Mouse (Mus musculus) midbrain, embryonic 12.5 days (tissue): ENCODE measurements at regions not wholly inside any gene's neighbourhood (a gene's known extent, or its start where the extent isn't known, plus 50 kb on each side); places are given as distances from the start of the nearest gene placed in this dataset.

Experiments used
- ATAC-seq: fragments of 200-750 bp; cut with Nextera tagmentation; 2 replicates; pipeline ENCODE4 v1.8.0; 2017; ENCODE audit warnings: low read depth, moderate TSS enrichment, moderate library complexity; ENCODE audit not compliant: low FRiP score
- H3K27ac ChIP-seq: fragments of 300-500 bp; sonication (generic); replicated peaks from 2 replicates; pipeline ENCODE4 v1.5.1; 2016; ENCODE audit warnings: mild to moderate bottlenecking
- H3K27me3 ChIP-seq: fragments of 300-500 bp; sonication (generic); 2 replicates; pipeline ENCODE4 v1.6.1; 2016; ENCODE audit warnings: mild to moderate bottlenecking
- H3K36me3 ChIP-seq: fragments of 300-500 bp; sonication (generic); 2 replicates; pipeline ENCODE4 v1.6.1; 2016
- H3K4me1 ChIP-seq: fragments of 300-500 bp; sonication (generic); 2 replicates; pipeline ENCODE4 v1.6.1; 2016
- H3K4me2 ChIP-seq: fragments of 300-500 bp; sonication (generic); replicated peaks from 2 replicates; pipeline ENCODE4 v1.6.1; 2016; ENCODE audit warnings: mild to moderate bottlenecking, moderate library complexity
- H3K4me3 ChIP-seq: fragments of 300-500 bp; sonication (generic); 2 replicates; pipeline ENCODE4 v1.5.1; 2016; ENCODE audit warnings: mild to moderate bottlenecking
- H3K9ac ChIP-seq: fragments of 300-500 bp; sonication (generic); replicated peaks from 2 replicates; pipeline ENCODE4 v1.6.1; 2016; ENCODE audit warnings: mild to moderate bottlenecking, moderate library complexity
- H3K9me3 ChIP-seq: fragments of 300-500 bp; sonication (generic); 2 replicates; pipeline ENCODE4 v1.6.1; 2016; ENCODE audit warnings: mild to moderate bottlenecking
- WGBS: fragments of 180-500 bp; shearing (Covaris S2); methylation state at CpG from one replicate; pipeline ENCODE4 v1.1.7; 2016; 5-methylcytosine and 5-hydroxymethylcytosine counted together

DNA sequence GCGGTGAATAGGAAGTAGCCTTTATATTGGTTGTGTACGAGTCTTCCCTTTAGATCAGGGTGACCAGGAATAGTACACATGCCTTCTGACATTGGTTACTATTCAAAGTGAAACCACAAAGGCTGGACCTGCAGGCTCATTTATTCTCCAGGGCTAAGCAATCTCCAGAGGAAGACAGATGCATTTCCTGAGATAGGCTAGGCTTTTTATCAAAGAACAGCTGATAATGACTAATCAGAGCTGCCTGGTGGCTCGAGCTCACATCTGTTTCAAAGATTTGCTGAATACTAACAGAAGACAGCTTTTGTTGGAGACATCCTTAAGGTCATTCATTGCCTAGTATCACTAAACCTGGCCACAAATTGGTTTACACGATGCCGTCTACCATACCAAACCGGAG, 838.1 kb downstream of the Epha4 start:
- Histone ChIP-seq H3K9me3 (no peaks in the 10 kb centered on the region; the same call in 1 of the 2 replicates), H3K4me2 (no peak overlapping the region), H3K9ac (no peak overlapping the region), H3K36me3 (no peaks in the 10 kb centered on the region), H3K4me1 (no peaks in the 10 kb centered on the region), H3K27me3 (no peaks in the 10 kb centered on the region), H3K4me3 (no peak overlapping the region), H3K27ac (no peak overlapping the region)
- ATAC-seq = no peak
- 68% methylated on average over 6 of the region's 6 CpGs for WGBS

DNA sequence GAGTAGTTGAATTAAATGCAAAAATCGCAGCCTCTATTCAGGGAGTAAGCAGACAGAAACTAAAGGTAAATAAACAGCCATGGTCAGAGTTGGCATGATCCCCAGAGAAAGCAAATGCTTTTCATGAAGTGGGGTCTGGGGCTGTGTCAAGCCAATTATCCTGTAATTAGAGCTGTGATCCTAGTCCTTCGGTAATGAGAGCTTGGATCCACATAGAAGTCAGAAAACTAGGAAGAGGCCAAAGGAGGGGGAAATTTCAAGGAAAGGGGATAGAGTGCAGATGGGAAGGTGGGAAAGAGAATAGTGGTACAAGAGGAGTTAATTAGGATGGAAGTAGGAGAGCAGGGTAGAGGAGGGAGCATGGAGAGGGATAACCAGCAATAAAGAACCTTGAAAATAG, 809.3 kb downstream of the Epha4 start:
- Histone ChIP-seq H3K4me1 (no peaks in the 10 kb centered on the region), H3K27me3 (no peaks in the 10 kb centered on the region), H3K9ac (no peak overlapping the region), H3K4me3 (no peak overlapping the region), H3K27ac (no peak overlapping the region), H3K4me2 (no peak overlapping the region), H3K36me3 (no peaks in the 10 kb centered on the region), H3K9me3 (no peaks in the 10 kb centered on the region)
- 58% methylated on average over 2 of the region's 2 CpGs for WGBS
- ATAC-seq = no peak

DNA sequence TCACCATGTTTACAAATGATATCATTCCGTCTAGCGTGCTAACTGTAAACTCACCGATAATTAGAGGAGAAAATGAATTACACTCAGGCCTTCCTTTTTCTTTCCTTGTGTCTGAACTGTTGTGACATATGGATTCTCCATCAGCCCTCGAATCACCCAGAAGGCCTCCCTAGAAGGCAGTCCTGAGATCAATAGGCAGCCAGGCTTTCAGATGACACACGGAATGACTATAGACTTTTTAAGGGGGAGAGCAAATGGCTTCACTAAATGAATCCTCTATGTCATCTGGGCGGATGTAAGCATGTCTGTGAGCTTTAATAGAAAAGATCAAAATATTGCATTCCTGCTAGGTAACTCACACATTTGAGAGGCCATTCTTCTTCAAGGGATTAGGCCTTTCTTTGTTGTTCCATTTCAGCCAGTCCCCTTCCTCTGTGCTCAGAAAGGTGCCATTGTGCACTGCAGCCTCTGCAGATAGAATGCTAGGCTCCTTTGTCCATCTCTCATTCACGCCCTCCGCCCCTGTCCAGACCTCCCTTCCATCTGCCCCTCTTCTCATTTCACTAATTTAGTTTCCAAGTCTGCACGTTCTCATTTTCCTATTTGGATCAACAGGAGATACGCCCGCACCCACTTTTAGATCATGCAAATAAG, 797.1 kb downstream of the Epha4 start:
- H3K9ac ChIP-seq = no peak overlapping the region
- no peaks in the 10 kb centered on the region for H3K36me3 ChIP-seq
- H3K27me3 ChIP-seq = no peaks in the 10 kb centered on the region
- H3K4me2 ChIP-seq = no peak overlapping the region
- no peak overlapping the region for H3K27ac ChIP-seq
- WGBS = 37% methylated on average over 11 of the region's 11 CpGs
- ATAC-seq = no peak; the same call in 1 of the 2 replicates
- H3K4me3 ChIP-seq = no peak overlapping the region
- no peaks in the 10 kb centered on the region for H3K9me3 ChIP-seq
- peaks cover 7% of the 10 kb centered on the region for H3K4me1 ChIP-seq

DNA sequence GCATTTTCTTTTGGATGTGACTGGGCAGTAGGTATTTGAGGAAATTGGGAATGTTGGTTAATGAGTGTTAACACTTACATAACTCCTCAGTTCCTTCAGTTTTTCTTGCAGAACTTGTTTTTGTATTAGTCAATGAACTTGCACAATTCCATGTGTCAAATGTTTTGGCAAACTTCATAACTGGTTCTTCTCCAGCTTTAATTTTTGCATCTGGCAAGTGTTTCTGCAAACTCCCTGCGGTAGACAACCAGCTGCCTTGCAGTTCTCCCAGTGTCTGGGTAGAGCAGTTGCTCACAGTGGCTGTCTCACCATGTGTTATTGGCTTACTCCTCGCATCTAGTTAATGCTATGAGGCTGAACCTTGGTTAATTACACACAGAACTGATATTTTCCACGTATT, 790.4 kb downstream of the Epha4 start:
- ATAC-seq = no peak

DNA sequence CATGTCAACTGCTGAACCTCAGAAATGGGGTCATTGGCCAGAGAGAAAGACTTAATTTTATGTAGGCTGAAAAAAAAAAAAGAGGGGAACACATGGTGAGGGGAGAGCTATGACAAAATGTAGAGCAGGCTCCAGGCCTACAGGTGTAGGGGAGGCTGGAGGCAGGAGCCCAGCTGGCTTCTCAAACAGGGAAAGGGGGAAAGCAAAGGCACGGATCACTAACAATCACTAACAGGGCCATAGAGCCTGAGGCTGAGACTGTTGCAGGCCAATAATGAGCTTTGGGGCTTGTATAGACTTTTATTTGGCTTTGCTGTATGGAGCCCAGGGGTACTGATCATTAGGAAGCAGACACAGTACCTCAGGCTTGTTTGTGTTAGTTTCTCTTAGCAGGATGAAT, 777.9 kb downstream of the Epha4 start:
- H3K9me3 ChIP-seq = no peaks in the 10 kb centered on the region
- H3K9ac ChIP-seq = no peak overlapping the region
- H3K4me2 ChIP-seq = no peak overlapping the region
- no peak overlapping the region for H3K27ac ChIP-seq
- no peak overlapping the region for H3K4me3 ChIP-seq
- WGBS = 61% methylated on average over 1 of the region's 1 CpGs
- H3K36me3 ChIP-seq = no peaks in the 10 kb centered on the region
- no peak for ATAC-seq
- H3K4me1 ChIP-seq = no peaks in the 10 kb centered on the region
- H3K27me3 ChIP-seq = no peaks in the 10 kb centered on the region

More for the DNA sequence above, 790.4 kb downstream of the Epha4 start:
- no peaks in the 10 kb centered on the region for H3K36me3 ChIP-seq
- no peaks in the 10 kb centered on the region for H3K4me1 ChIP-seq
- H3K9ac ChIP-seq = no peak overlapping the region
- H3K4me3 ChIP-seq = no peak overlapping the region
- no peaks in the 10 kb centered on the region for H3K27me3 ChIP-seq
- no peaks in the 10 kb centered on the region for H3K9me3 ChIP-seq
- no peak overlapping the region for H3K4me2 ChIP-seq
- 73% methylated on average over 3 of the region's 3 CpGs for WGBS
- H3K27ac ChIP-seq = no peak overlapping the region

DNA sequence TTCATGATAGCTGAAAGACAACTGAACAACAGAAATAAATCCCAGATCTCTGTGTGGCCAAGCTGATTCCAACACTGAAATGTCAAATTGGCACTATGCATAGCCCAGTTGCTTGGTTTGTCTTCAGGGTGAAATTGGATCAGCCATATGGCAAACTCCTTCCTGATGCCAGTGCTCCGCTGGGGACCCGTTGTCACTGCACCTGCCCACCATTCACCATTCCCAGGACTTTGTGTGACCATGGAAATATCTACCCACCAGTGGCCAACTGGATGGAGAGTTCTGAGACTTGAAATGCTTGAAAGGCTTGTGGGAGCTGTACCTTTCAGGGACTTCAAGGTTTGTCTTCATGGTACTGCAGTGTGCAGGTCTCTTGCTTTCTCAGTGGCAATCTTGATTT, 777.2 kb downstream of the Epha4 start:
- Histone ChIP-seq H3K36me3 (no peaks in the 10 kb centered on the region), H3K4me3 (no peak overlapping the region), H3K27me3 (no peaks in the 10 kb centered on the region), H3K27ac (no peak overlapping the region), H3K4me2 (no peak overlapping the region), H3K4me1 (no peaks in the 10 kb centered on the region), H3K9me3 (no peaks in the 10 kb centered on the region), H3K9ac (no peak overlapping the region)
- no peak for ATAC-seq
- 86% methylated on average over 2 of the region's 2 CpGs for WGBS

DNA sequence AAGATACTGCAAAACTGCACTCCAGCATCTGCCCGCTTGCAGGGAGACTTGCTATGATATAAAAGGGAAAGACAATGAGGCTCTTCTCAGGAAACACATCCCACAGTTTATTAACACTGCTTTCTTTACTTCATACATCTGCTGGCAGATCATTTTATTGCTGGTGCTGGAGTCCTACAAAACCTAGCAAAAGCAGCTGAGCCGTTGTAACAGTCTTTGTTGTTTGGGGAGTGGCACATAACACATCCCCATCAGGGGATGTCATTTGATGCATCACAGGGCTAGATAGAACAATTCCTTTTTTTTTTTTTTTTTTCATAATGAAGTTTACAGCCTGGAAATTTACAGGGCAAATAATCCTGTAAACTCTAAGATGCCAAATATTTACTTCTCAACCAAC, 742.2 kb downstream of the Epha4 start:
- Histone ChIP-seq H3K27ac (no peak overlapping the region), H3K36me3 (no peaks in the 10 kb centered on the region), H3K27me3 (no peaks in the 10 kb centered on the region), H3K4me3 (no peak overlapping the region), H3K9me3 (no peaks in the 10 kb centered on the region), H3K9ac (no peak overlapping the region), H3K4me1 (no peaks in the 10 kb centered on the region), H3K4me2 (no peak overlapping the region)
- WGBS = 91% methylated on average over 2 of the region's 2 CpGs
- ATAC-seq = no peak

DNA sequence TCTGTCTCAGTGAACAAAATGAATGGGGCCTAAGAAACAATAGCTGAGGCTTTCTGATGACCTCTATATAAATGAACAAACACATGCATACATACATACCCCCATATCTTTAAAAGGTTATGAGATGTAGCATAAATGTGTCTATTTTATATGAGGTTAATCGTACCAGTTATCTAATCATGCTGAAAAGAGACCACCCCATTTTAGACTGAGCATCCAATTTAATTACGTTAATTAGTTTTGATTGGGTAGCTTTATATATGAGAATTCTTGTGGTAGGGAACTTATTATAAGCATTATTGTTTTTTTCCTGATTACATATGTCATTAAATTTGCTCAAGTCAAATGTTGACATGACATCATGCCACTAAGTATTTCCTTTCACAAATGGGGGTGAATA, 728.0 kb downstream of the Epha4 start:
- Histone ChIP-seq H3K27me3 (no peaks in the 10 kb centered on the region), H3K4me2 (no peak overlapping the region), H3K4me1 (no peaks in the 10 kb centered on the region), H3K9ac (no peak overlapping the region), H3K27ac (no peak overlapping the region), H3K9me3 (no peaks in the 10 kb centered on the region), H3K36me3 (no peaks in the 10 kb centered on the region), H3K4me3 (no peak overlapping the region)
- 93% methylated on average over 2 of the region's 2 CpGs for WGBS
- ATAC-seq = no peak

DNA sequence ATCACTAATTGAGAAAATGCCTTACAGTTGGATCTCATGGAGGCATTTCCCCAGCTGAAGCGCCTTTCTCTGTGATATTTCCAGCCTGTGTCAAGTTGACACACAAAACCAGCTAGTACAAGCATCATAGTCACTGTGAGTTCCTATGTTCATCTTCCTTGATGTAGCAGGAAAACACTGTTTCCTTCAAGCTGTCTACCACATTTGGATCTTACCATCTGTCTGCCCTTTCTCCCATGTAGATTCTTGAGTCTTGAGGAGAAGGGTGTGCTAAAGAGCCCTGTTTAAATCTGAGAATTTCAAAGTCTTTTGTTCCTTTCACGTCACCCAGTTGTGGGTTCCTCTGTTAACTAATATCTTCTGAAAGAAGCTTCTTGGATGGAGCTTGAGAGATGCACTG, 721.5 kb downstream of the Epha4 start:
- WGBS = 86% methylated on average over 2 of the region's 2 CpGs
- no peak overlapping the region for H3K4me3 ChIP-seq
- no peak overlapping the region for H3K9ac ChIP-seq
- ATAC-seq = no peak
- no peaks in the 10 kb centered on the region for H3K36me3 ChIP-seq
- no peaks in the 10 kb centered on the region for H3K27me3 ChIP-seq
- no peaks in the 10 kb centered on the region for H3K4me1 ChIP-seq
- H3K4me2 ChIP-seq = no peak overlapping the region
- H3K9me3 ChIP-seq = no peaks in the 10 kb centered on the region
- H3K27ac ChIP-seq = no peak overlapping the region

DNA sequence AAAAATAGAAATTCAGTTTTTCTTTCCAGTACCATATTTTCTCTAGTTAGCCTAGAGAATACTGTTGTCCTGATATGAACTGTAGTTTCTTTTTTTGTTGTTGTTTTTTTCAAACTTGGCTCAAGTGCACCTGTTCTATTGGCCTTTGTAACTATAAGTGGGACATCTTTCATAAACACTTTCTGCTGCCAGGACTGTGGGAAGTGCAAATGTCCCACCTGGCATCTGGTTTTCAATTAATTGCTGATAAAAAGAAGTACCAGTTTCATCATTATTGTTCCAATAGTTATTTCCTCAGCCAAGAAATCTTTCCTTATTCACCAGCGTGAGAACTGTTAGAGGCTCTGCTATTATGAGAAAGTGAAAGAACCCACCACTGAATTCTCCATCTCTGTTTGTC, 695.0 kb downstream of the Epha4 start:
- Histone ChIP-seq H3K27ac (no peak overlapping the region), H3K4me2 (no peak overlapping the region), H3K9ac (no peak overlapping the region), H3K27me3 (no peaks in the 10 kb centered on the region), H3K4me3 (no peak overlapping the region), H3K36me3 (no peaks in the 10 kb centered on the region), H3K4me1 (0 out of 2 replicates have a peak, but pooled peaks cover 2% of the 10 kb centered on the region), H3K9me3 (no peaks in the 10 kb centered on the region)
- WGBS = 70% methylated on average over 1 of the region's 1 CpGs
- no peak for ATAC-seq

DNA sequence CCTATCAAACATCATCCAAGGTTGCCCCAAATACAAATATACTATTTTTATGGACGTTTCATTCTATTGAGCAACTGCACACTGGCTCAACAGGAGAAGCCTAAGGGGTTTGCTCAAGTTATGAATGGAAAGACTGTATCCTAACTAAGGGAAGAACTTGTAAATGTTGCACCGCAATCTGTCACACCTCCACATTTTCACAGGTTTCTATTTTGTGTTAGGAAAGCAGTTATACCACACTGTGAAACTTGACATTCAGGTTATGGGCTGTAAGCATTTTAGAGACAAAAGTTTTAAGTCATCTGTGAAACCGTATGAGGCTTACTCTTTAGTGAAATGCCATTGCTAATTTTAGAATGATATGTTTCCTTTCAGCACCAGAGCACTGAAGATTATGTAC, 693.3 kb downstream of the Epha4 start:
- no peak overlapping the region for H3K4me3 ChIP-seq
- H3K27ac ChIP-seq = no peak overlapping the region
- H3K4me2 ChIP-seq = no peak overlapping the region
- no peaks in the 10 kb centered on the region for H3K9me3 ChIP-seq
- no peaks in the 10 kb centered on the region for H3K27me3 ChIP-seq
- 0 out of 2 replicates have a peak, but pooled peaks cover 2% of the 10 kb centered on the region for H3K4me1 ChIP-seq
- WGBS = 80% methylated on average over 3 of the region's 3 CpGs
- no peak for ATAC-seq
- no peaks in the 10 kb centered on the region for H3K36me3 ChIP-seq
- no peak overlapping the region for H3K9ac ChIP-seq

DNA sequence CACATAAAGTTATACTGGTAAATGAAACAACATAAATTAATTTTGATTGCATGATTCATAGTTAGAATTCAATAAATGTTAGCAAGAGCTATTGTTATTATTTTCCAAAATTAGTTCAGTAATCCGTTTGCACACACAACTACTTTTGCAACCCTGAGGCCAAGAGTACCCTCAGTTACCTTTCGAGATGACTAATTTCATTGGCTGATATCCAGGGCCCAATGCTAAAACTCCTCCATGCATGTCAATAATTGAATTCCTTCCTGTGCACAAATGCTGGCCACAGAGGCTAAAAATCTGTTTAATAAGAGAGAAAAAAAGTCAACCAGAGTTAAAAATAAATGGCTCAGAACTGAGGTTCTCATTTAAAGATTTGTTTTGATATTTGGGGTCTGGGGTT, 685.2 kb downstream of the Epha4 start:
- no peak overlapping the region for H3K9ac ChIP-seq
- ATAC-seq = no peak
- H3K4me2 ChIP-seq = no peak overlapping the region
- H3K4me3 ChIP-seq = no peak overlapping the region
- no peaks in the 10 kb centered on the region for H3K36me3 ChIP-seq
- no peaks in the 10 kb centered on the region for H3K4me1 ChIP-seq
- H3K9me3 ChIP-seq = no peaks in the 10 kb centered on the region
- no peak overlapping the region for H3K27ac ChIP-seq
- no peaks in the 10 kb centered on the region for H3K27me3 ChIP-seq
- WGBS = 90% methylated on average over 2 of the region's 2 CpGs

DNA sequence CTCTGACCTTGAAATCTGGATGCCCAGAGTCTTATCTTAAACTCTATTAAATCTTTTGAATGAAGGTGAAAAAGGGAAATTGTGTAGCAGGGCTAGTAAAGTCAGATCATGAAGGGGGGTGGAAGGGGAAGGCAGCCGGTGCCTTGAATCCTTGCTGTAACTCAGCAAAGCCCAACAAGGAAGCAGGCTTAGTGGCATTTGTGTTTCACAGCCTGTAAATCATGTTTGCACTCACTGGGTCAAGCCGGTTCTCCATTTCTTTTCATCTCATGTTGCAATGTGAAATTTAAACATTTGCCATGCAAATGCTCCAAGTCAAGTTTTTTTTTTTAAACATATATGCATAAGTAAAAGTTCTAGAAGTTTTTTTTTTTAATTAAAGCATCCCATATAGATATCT, 682.6 kb downstream of the Epha4 start:
- Histone ChIP-seq H3K9ac (no peak overlapping the region), H3K27me3 (no peaks in the 10 kb centered on the region), H3K36me3 (no peaks in the 10 kb centered on the region), H3K9me3 (no peaks in the 10 kb centered on the region), H3K27ac (no peak overlapping the region), H3K4me1 (no peaks in the 10 kb centered on the region; the same call in 1 of the 2 replicates), H3K4me2 (no peak overlapping the region), H3K4me3 (no peak overlapping the region)
- no peak for ATAC-seq
- 87% methylated on average over 2 of the region's 2 CpGs for WGBS
